Mouse (Mus musculus): Measurements from ENCODE around the gene Med25.

Gene Med25

GRCm38 (mm10) chr7:44892276-44892921, at the start of gene Med25:
Gene Med25 (minus strand): TSS chr7:44892712.
- peak; percentile 96 for DNase-seq (ENCODE audit: low read depth)

GRCm38 (mm10) chr7:44938680-44939079, 46.2 kb upstream of the Med25 start:
- no peak for DNase-seq (ENCODE audit: low read depth)

GRCm38 (mm10) chr7:44929204-44930151, 37.0 kb upstream of the Med25 start, which contains the start of gene Ap2a1:
Gene Ap2a1 (minus strand): TSS chr7:44929496.
- peak; percentile 100 for DNase-seq (ENCODE audit: low read depth)

- peak; percentile 23 for DNase-seq (ENCODE audit: low read depth)
Observed at GRCm38 (mm10) chr7:44928570-44928969, 36.1 kb upstream of the Med25 start.

GRCm38 (mm10) chr7:44925468-44925867, 33.0 kb upstream of the Med25 start:
- DNase-seq (ENCODE audit: low read depth): peak; percentile 60

- no peak for DNase-seq (ENCODE audit: low read depth)
Observed at GRCm38 (mm10) chr7:44922530-44922929, 30.0 kb upstream of the Med25 start.

GRCm38 (mm10) chr7:44919127-44919526, 26.6 kb upstream of the Med25 start:
- no peak for DNase-seq (ENCODE audit: low read depth)

GRCm38 (mm10) chr7:44918219-44918618, 25.7 kb upstream of the Med25 start:
- no peak for DNase-seq (ENCODE audit: low read depth)

- no peak for DNase-seq (ENCODE audit: low read depth)
Observed at GRCm38 (mm10) chr7:44916881-44917280, 24.4 kb upstream of the Med25 start.

GRCm38 (mm10) chr7:44916191-44916590, 23.7 kb upstream of the Med25 start:
- DNase-seq (ENCODE audit: low read depth): no peak

- DNase-seq (ENCODE audit: low read depth): no peak
Observed at GRCm38 (mm10) chr7:44915314-44915713, 22.8 kb upstream of the Med25 start.

GRCm38 (mm10) chr7:44914396-44914795, 21.9 kb upstream of the Med25 start:
- DNase-seq (ENCODE audit: low read depth): no peak

GRCm38 (mm10) chr7:44908706-44909476, 16.4 kb upstream of the Med25 start:
- no peak for DNase-seq (ENCODE audit: low read depth)

GRCm38 (mm10) chr7:44905430-44905829, 12.9 kb upstream of the Med25 start:
- no peak for DNase-seq (ENCODE audit: low read depth)

- peak; percentile 92 for DNase-seq (ENCODE audit: low read depth)
Observed at GRCm38 (mm10) chr7:44901230-44901722, 8.8 kb upstream of the Med25 start.

- no peak for DNase-seq (ENCODE audit: low read depth)
Observed at GRCm38 (mm10) chr7:44900632-44901031, 8.1 kb upstream of the Med25 start.

GRCm38 (mm10) chr7:44898607-44899006, 6.1 kb upstream of the Med25 start:
- DNase-seq (ENCODE audit: low read depth): no peak

- no peak for DNase-seq (ENCODE audit: low read depth)
Observed at GRCm38 (mm10) chr7:44896499-44896898, 4.0 kb upstream of the Med25 start.

GRCm38 (mm10) chr7:44895593-44896434, 3.3 kb upstream of the Med25 start, which contains the start of gene Fuz:
Gene Fuz (plus strand): TSS chr7:44896079.
- DNase-seq (ENCODE audit: low read depth): peak; percentile 99

GRCm38 (mm10) chr7:44895206-44895592, 2.7 kb upstream of the Med25 start:
- no peak for DNase-seq (ENCODE audit: low read depth)

GRCm38 (mm10) chr7:44894175-44894574, 1.7 kb upstream of the Med25 start:
- peak; percentile 25 for DNase-seq (ENCODE audit: low read depth)
